Mouse (Mus musculus): ENCODE measurements at regions not wholly inside any gene's neighbourhood (a gene's known extent, or its start where the extent isn't known, plus 50 kb on each side); places are given as distances from the start of the nearest gene placed in this dataset.

DNA sequence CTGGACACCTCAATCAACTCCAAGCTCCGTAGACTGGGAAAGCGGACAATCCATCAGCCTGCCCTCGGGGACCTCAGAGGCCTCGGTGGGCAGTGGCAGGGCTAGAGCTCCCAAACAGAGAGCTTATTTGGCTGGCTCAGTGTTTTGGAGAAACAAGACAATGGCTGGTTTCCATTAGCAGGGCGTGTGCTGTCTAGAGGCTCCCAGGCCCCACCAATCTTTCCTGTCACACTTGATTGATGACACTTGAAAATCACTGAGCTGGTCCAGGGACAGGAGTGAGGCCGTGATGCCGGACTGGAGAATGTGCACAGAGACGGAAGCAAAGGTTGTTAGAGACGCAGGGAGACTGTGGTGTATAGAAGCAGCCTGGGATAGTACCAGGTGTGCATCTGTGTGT, 159.4 kb upstream of the 3110018I06Rik start:
- H3K27me3 ChIP-seq (ENCODE audit: insufficient read depth, poor library complexity, severe bottlenecking), result peaks cover 8% of the 10 kb centered on the region; the same call in 1 of the 2 replicates
- DNase-seq (ENCODE audit: low spot score), result peak; percentile 56
- H3K27ac ChIP-seq, result peak overlapping the region; percentile 66
- no peaks in the 10 kb centered on the region for H3K9me3 ChIP-seq
- WGBS, result 19% methylated on average over 9 of the region's 9 CpGs
- H3K4me3 ChIP-seq, result no peak overlapping the region
- no peaks in the 10 kb centered on the region for H3K36me3 ChIP-seq
- H3K4me1 ChIP-seq (replicated peaks), result peaks cover 28% of the 10 kb centered on the region

DNA sequence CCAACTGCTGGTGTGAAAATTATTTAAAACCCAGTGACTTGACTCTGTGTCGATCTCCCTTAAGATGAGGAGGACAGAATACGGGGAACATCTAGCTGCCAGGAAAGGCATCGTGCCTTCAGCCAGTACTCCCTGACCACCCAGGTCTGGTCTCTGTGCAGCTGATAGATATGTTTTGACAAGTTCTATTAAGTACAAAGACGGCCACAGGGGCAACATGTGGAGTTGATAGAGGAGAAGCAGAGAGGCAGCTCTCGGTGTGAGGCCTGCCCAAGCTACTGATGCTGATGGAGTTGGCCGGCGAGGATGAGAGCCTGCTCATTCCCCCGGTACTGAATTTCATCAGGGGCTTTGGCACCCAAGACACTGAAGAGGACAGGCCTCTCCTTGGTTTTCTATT, 154.1 kb upstream of the 3110018I06Rik start:
- no peak overlapping the region for H3K27ac ChIP-seq
- peaks cover 6% of the 10 kb centered on the region for H3K4me1 ChIP-seq (replicated peaks)
- DNase-seq (ENCODE audit: low spot score), result no peak
- no peak overlapping the region for H3K4me3 ChIP-seq
- no peaks in the 10 kb centered on the region for H3K36me3 ChIP-seq
- no peaks in the 10 kb centered on the region for H3K27me3 ChIP-seq (ENCODE audit: insufficient read depth, poor library complexity, severe bottlenecking)
- H3K9me3 ChIP-seq, result no peaks in the 10 kb centered on the region
- 69% methylated on average over 8 of the region's 8 CpGs for WGBS

DNA sequence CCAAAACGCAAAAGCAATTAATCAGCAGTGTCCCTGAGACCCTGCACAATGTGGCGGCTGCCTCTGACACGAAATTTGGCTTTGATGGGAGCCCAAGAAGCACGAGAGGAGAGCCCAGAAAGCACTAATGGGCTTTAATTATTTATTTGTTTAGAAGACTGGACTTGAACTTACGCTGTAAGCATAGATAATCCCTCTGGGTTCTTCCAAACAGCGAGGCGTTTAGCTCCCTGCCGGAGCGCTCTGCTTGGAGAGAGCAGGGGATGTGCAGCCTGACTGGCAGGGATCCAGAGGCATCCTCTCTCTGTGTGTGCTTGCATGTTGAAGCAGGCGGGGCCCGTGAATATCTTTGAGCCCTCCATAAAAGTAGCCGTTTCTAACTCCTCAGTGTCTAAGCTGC, 153.3 kb upstream of the 3110018I06Rik start:
- no peaks in the 10 kb centered on the region for H3K9me3 ChIP-seq
- WGBS, result 85% methylated on average over 12 of the region's 12 CpGs
- no peaks in the 10 kb centered on the region for H3K27me3 ChIP-seq (ENCODE audit: insufficient read depth, poor library complexity, severe bottlenecking)
- no peaks in the 10 kb centered on the region for H3K36me3 ChIP-seq
- no peak overlapping the region for H3K4me3 ChIP-seq
- no peak overlapping the region for H3K27ac ChIP-seq
- no peaks in the 10 kb centered on the region for H3K4me1 ChIP-seq (replicated peaks)
- DNase-seq (ENCODE audit: low spot score), result no peak

DNA sequence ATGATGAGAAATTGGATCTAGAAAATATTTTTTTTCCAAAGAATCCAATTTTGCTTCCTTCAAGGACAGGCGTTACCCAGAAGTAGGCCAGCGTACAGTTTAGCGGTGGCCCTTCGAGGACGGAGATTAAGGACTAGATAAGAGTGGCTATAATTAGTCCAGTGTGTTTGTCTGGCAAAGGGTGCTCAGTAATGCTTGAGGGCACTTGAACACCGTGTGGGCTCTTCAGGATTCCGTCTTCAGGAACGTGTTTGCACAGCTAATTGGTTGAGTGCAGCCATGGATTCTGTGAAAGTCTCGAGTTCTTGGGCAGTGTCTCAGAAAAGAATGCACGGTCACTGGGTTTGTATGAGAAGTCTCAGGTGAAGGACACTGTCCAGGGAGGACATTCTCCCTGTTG, 149.7 kb upstream of the 3110018I06Rik start:
- no peaks in the 10 kb centered on the region for H3K9me3 ChIP-seq
- 85% methylated on average over 10 of the region's 10 CpGs for WGBS
- H3K4me1 ChIP-seq (replicated peaks), result no peaks in the 10 kb centered on the region

DNA sequence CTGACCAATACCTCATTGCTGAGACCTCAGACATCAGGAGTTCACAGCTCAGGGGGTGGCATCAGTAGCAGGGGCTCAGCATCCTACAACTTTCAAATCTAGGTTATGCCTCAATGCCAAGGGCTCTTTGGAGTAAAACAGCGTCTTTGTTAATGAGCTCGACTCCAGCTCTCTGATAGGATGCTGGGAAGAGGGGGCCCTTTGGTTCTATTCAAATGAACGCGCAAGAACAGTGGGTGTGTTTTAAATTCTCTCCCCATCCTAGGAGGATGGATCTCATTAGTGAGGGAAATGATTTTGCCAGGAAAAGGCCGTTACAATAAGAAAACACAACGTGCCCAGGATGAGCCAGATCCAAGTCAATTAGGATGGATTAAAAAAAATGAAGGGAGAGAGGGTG, 132.2 kb upstream of the 3110018I06Rik start:
- Histone ChIP-seq H3K4me1 (replicated peaks) (peaks cover 9% of the 10 kb centered on the region), H3K9me3 (no peaks in the 10 kb centered on the region), H3K4me3 (no peak overlapping the region), H3K27ac (no peak overlapping the region), H3K36me3 (no peaks in the 10 kb centered on the region), H3K27me3 (ENCODE audit: insufficient read depth, poor library complexity, severe bottlenecking) (peaks cover 5% of the 10 kb centered on the region; the same call in 1 of the 2 replicates)
- 67% methylated on average over 6 of the region's 6 CpGs for WGBS
- DNase-seq (ENCODE audit: low spot score), result no peak

More for the DNA sequence above, 149.7 kb upstream of the 3110018I06Rik start:
- no peak for DNase-seq (ENCODE audit: low spot score)
- Histone ChIP-seq H3K36me3 (no peaks in the 10 kb centered on the region), H3K27me3 (ENCODE audit: insufficient read depth, poor library complexity, severe bottlenecking) (no peaks in the 10 kb centered on the region), H3K4me3 (no peak overlapping the region), H3K27ac (no peak overlapping the region)

DNA sequence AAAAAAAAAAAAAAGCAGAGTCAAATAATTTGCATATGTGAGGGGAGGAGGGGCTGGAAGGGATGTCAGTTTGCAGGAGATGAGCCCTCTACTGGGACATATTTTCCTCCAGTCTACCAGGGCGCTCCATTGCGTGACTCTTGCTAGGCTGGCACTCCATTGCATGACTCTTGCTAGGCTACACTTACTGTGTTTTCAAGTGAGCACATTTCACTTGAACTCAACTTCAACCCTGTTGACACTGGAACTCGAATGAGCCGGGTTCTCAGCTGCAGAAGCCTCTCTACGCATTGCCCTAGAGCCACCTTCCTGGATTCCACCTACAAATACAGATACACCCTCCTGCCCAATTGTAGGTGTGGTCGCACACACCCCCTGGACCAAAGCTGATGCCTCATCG, 131.5 kb upstream of the 3110018I06Rik start:
- H3K27me3 ChIP-seq (ENCODE audit: insufficient read depth, poor library complexity, severe bottlenecking), result peaks cover 5% of the 10 kb centered on the region; the same call in 1 of the 2 replicates
- WGBS, result 91% methylated on average over 7 of the region's 7 CpGs
- no peak for DNase-seq (ENCODE audit: low spot score)
- no peak overlapping the region for H3K4me3 ChIP-seq
- no peaks in the 10 kb centered on the region for H3K36me3 ChIP-seq
- peaks cover 9% of the 10 kb centered on the region for H3K4me1 ChIP-seq (replicated peaks)
- no peaks in the 10 kb centered on the region for H3K9me3 ChIP-seq
- no peak overlapping the region for H3K27ac ChIP-seq

DNA sequence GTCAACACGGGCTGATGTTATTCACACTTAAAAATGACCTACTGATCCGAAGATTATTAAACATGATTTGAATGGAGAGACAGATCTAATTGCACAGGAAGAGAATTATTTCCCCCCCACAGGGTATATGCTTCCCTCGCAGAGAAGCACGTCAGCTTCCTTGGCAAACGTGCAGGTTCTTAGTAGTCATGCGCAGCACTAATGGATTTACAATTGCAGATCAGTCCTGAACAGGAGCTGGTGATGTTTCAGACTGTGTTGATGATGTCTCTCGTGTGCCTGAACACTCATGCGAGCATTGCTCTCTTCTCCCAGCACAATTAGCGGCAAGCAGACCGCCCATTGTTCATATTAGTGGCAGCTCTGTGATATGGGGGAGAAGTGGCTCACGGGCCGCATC, 127.9 kb upstream of the 3110018I06Rik start:
- no peaks in the 10 kb centered on the region for H3K36me3 ChIP-seq
- H3K27me3 ChIP-seq (ENCODE audit: insufficient read depth, poor library complexity, severe bottlenecking), result peaks cover 5% of the 10 kb centered on the region; the same call in 1 of the 2 replicates
- no peak for DNase-seq (ENCODE audit: low spot score)
- no peaks in the 10 kb centered on the region for H3K9me3 ChIP-seq
- H3K27ac ChIP-seq, result no peak overlapping the region
- H3K4me3 ChIP-seq, result no peak overlapping the region
- peaks cover 19% of the 10 kb centered on the region for H3K4me1 ChIP-seq (replicated peaks)
- 87% methylated on average over 12 of the region's 12 CpGs for WGBS

DNA sequence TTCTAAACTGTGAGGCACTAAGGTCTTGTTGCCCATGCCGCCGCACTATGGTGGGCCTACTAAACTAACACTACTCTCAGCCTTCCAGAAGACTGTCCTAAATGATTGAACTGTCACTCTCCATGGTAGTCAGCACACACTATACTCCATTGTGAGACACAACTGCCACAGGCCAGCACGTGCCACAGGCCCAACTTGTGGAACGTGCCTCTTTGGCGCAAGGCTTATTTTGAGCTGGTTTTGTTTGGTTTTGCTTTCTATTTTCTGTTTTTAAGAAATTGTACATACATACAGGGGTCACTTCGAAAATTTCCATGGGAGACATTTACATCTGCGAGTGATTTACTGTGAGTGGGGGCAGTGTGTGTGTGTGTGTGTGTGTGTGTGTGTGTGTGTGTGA, 126.8 kb upstream of the 3110018I06Rik start:
- WGBS, result 94% methylated on average over 7 of the region's 7 CpGs
- no peak overlapping the region for H3K27ac ChIP-seq
- no peaks in the 10 kb centered on the region for H3K9me3 ChIP-seq
- H3K4me1 ChIP-seq (replicated peaks), result peaks cover 19% of the 10 kb centered on the region
- no peak for DNase-seq (ENCODE audit: low spot score)
- no peak overlapping the region for H3K4me3 ChIP-seq
- H3K27me3 ChIP-seq (ENCODE audit: insufficient read depth, poor library complexity, severe bottlenecking), result no peaks in the 10 kb centered on the region; the same call in 1 of the 2 replicates
- H3K36me3 ChIP-seq, result no peaks in the 10 kb centered on the region

DNA sequence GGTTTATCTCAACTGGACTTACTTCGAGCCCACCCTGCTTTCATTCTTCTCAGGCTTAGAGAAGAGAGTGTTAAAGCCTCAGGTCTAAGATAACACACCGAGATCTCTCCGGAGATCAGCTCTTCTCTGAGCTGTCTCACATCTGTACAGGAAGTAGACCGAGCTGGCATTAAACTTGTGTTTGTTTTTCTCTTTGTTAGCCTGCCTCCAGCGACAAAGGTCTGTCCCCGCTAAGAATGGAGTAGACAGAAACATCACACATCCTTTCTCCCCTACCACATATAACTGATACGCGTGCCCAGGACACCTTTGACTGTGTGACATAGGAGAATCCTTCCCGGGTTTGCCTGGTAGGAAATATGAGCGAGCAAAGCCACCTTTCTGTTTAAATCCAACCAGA, 126.3 kb upstream of the 3110018I06Rik start:
- H3K36me3 ChIP-seq, result no peaks in the 10 kb centered on the region
- H3K4me1 ChIP-seq (replicated peaks), result peaks cover 19% of the 10 kb centered on the region
- no peak overlapping the region for H3K4me3 ChIP-seq
- H3K9me3 ChIP-seq, result no peaks in the 10 kb centered on the region
- no peaks in the 10 kb centered on the region; the same call in 1 of the 2 replicates for H3K27me3 ChIP-seq (ENCODE audit: insufficient read depth, poor library complexity, severe bottlenecking)
- no peak overlapping the region for H3K27ac ChIP-seq
- 83% methylated on average over 10 of the region's 10 CpGs for WGBS
- no peak for DNase-seq (ENCODE audit: low spot score)

DNA sequence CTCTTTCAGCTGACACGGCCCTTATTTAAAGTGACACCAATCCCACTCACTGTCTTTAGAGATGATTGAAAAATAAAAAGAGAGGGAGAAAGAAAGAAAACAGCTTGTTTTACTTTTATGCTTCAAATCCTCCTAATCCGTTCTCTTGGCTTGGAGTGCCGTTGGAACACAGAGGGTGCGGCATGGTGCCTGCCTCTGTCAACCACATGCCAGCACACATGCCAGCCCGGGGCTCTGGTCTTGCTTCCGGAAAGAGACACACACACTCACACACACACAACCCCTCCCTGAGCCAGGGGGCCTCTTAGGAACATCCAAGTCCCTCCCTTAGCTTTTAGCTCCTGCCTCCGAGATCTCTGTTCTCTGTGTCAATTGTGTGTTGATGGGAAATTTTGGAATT, 116.2 kb upstream of the 3110018I06Rik start:
- H3K4me3 ChIP-seq, result no peak overlapping the region
- DNase-seq (ENCODE audit: low spot score), result no peak
- no peaks in the 10 kb centered on the region for H3K36me3 ChIP-seq
- no peaks in the 10 kb centered on the region for H3K27me3 ChIP-seq (ENCODE audit: insufficient read depth, poor library complexity, severe bottlenecking)
- 91% methylated on average over 7 of the region's 7 CpGs for WGBS
- H3K9me3 ChIP-seq, result no peaks in the 10 kb centered on the region
- no peaks in the 10 kb centered on the region for H3K4me1 ChIP-seq (replicated peaks)
- no peak overlapping the region for H3K27ac ChIP-seq

DNA sequence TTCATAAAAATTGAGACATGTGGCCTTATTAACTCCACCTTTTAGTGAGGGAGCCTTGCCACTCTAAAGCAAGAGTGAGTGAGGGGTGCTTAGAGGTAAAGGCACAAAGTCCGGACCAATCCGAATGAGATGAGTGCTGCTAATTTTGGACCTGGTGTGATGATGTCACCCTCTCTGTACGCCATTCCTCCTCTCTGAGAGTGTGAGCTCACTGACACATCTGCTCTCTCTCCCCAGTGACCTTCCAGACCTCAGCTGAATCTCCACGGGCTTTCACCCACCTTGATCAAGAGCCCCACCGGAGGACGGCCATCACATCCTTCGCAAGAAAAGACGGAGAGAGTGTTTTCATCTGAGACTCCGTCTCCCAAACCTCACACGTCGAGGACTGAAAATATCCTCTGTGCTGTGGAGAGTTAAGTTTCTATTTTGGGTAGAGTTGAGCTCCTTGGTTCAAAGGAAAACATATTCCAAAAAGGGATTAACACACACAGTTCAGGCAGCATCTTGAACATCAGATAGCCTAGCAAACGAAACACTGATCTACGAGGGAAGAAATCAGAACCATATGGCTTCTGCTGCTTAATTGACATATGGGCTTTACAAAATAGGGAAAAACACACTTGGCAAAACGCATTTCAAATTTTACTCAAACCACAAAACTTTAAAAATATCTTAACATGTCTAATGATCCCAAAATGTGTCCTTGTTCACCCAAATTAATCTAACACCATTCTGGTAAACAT, 96.2 kb upstream of the 3110018I06Rik start:
- no peak overlapping the region for H3K27ac ChIP-seq
- no peaks in the 10 kb centered on the region for H3K36me3 ChIP-seq
- H3K9me3 ChIP-seq, result no peaks in the 10 kb centered on the region
- WGBS, result 81% methylated on average over 14 of the region's 14 CpGs
- no peaks in the 10 kb centered on the region for H3K4me1 ChIP-seq (replicated peaks)
- no peaks in the 10 kb centered on the region for H3K27me3 ChIP-seq (ENCODE audit: insufficient read depth, poor library complexity, severe bottlenecking)
- no peak overlapping the region for H3K4me3 ChIP-seq
- DNase-seq (ENCODE audit: low spot score), result no peak

DNA sequence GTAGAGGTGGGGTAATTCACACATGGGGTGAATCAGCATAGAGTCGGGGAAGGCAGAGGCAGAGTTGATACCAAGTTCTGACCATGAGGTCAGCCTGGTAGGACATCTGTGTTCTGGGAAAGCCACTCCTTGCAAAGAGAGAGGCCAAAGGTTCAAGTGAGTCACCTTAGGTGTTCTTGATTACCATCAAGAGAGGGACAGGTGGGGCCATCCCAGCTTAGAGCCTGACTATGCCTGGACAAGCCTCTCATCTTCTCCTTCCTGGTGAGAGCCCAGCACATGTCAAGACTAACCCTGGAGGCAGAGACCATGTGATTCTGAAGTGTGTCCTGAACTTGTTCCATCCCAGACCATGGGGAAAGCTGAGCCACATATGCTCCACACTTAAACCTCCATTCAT, 94.0 kb upstream of the 3110018I06Rik start:
- 76% methylated on average over 1 of the region's 1 CpGs for WGBS
- Histone ChIP-seq H3K4me1 (replicated peaks) (no peaks in the 10 kb centered on the region), H3K9me3 (no peaks in the 10 kb centered on the region), H3K4me3 (no peak overlapping the region), H3K27me3 (ENCODE audit: insufficient read depth, poor library complexity, severe bottlenecking) (no peaks in the 10 kb centered on the region), H3K27ac (no peak overlapping the region), H3K36me3 (no peaks in the 10 kb centered on the region)
- no peak for DNase-seq (ENCODE audit: low spot score)

DNA sequence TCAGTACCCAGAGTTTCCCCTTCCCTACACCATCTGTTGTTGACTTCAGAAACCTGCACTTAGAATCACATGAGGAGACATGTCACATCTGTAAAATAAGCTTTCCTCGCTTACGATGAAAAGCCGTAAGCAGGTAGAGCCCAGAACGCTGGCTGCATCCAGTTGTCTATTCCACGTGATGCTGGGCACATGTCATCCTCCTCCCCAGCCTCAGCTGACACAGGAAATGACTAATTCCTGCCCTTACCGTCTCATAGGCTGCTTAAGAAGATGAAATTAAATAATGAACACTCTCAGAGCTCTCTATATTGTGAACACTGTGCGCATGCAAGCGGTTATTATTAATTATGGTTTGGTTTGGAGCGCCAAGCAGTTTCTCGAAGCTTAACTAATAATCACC, 83.6 kb upstream of the 3110018I06Rik start:
- WGBS, result 92% methylated on average over 10 of the region's 10 CpGs
- H3K36me3 ChIP-seq, result no peaks in the 10 kb centered on the region
- H3K27ac ChIP-seq, result no peak overlapping the region
- no peaks in the 10 kb centered on the region for H3K9me3 ChIP-seq
- no peak overlapping the region for H3K4me3 ChIP-seq
- no peak for DNase-seq (ENCODE audit: low spot score)
- H3K4me1 ChIP-seq (replicated peaks), result peaks cover 12% of the 10 kb centered on the region; the same call in 1 of the 2 replicates
- H3K27me3 ChIP-seq (ENCODE audit: insufficient read depth, poor library complexity, severe bottlenecking), result no peaks in the 10 kb centered on the region

DNA sequence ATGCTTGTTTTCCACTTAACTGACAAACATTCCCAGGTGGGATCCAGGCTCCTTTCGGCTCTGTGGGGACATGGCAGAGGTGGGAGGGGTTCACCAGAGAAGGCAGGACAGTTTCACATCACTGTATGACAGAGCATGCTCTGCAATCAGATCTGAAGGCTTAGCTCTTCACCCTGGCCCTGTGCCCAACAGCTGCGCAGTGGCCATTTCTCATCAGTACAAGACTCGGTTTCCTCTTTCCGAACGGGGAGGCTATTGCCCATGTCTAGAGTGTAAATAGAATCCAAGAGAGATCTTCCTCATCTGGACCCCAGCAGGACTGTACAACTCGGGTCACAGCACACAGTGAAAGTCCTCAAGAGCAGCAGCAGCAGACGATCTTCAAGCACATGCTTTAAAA, 64.5 kb upstream of the 3110018I06Rik start:
- Histone ChIP-seq H3K4me1 (replicated peaks) (no peaks in the 10 kb centered on the region), H3K36me3 (no peaks in the 10 kb centered on the region), H3K27me3 (ENCODE audit: insufficient read depth, poor library complexity, severe bottlenecking) (no peaks in the 10 kb centered on the region), H3K9me3 (no peaks in the 10 kb centered on the region), H3K4me3 (no peak overlapping the region), H3K27ac (no peak overlapping the region)
- no peak for DNase-seq (ENCODE audit: low spot score)
- WGBS, result 89% methylated on average over 7 of the region's 7 CpGs

Data from hindbrain, embryonic 10.5 days (tissue).